Comparison of ENCODE assay signal across 20 mouse cellular contexts in the genomic region with DNA sequence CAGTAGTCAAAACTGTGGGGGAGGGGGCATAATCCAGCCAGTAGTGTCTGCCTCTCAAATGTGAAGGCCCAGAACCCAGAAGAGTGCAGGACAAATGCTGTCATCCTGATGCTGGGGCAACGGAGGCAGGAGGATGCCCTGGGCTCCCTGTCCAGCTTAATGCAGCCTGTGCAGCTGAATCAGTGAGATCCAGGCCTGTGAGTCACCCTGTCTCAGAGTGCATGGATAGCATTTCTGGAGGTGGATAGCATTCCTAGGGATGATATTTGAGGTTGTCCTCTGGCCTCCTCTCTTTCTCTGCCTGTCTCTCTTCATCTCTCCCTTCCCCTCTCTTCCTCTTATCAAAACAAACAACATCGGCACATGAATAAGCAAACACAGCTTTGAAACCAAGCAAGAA.
DNase-seq lines count a peak whose midpoint lies in the region; ATAC-seq and TF ChIP-seq lines count a peak whose summit lies in the region.
"Had no signal": no experiment of that assay in that cellular context is flagged by ENCODE, and none has a peak within 500 bp of the region (broad histone marks: within the 10 kb centered on the region; RNA-seq: fewer than 3 reads in every experiment).

No protein-coding gene starts in this region.

- ATAC-seq in forebrain, embryonic 12.5 days (ENCODE audit: low FRiP score) = no peak
- ATAC-seq in forebrain, embryonic 16.5 days = no peak
- no peak for ATAC-seq in monocyte, adult 5-6 weeks (replicated peaks; ENCODE audit: insufficient number of reproducible peaks, low FRiP score, low TSS enrichment, poor library complexity, severe bottlenecking)
- ATAC-seq: hindbrain, postnatal 0 days had no signal

- H3K9ac ChIP-seq in forebrain, embryonic 12.5 days = no peak overlapping the region
- peak overlapping the region; percentile 30; the same call in 1 of the 2 replicates for H3K9ac ChIP-seq in forebrain, embryonic 16.5 days (replicated peaks; ENCODE audit: low read depth, low read length)
- H3K9ac ChIP-seq in heart, adult 2 months (ENCODE audit: low read depth, low read length) = no peak overlapping the region
- H3K9ac ChIP-seq: embryonic facial prominence, embryonic 15.5 days; heart, embryonic 12.5 days; hindbrain, embryonic 13.5 days had no signal

- no peak for TF ChIP-seq CTCF in kidney, adult 2 months (conservative IDR thresholded peaks at IDR 0.05; ENCODE audit: insufficient read depth, insufficient read length, low read depth, low read length)
- no peak for TF ChIP-seq CTCF in heart, adult 2 months (IDR thresholded peaks at IDR 0.05)

- DNase-seq in testis, postnatal 10 days (ENCODE audit: low spot score) = peak; percentile 17
- no peak for DNase-seq in testis, postnatal 14 days (ENCODE audit: low spot score)
- DNase-seq in NIH3T3 (ENCODE audit: low read depth) = peak; percentile 57
- no peak for DNase-seq in kidney, adult 2 months
- no peak for DNase-seq in heart, adult 2 months
- DNase-seq: adrenal gland, postnatal 10 days; cerebellum, adult 11 months; cerebellum, adult 8-10 months; cerebellum, postnatal 14 days; embryo, embryonic 11 days; gastrocnemius, postnatal 36 days; heart, adult 18-20 months; kidney, adult 11 months had no signal

- H3K4me2 ChIP-seq in forebrain, embryonic 12.5 days = peak overlapping the region; percentile 6; the same call in 1 of the 2 replicates
- H3K4me2 ChIP-seq in forebrain, embryonic 16.5 days (ENCODE audit: low read length) = peak overlapping the region; percentile 25
- H3K4me2 ChIP-seq: embryonic facial prominence, embryonic 15.5 days; heart, embryonic 12.5 days; hindbrain, embryonic 13.5 days had no signal

- no peaks in the 10 kb centered on the region for H3K36me3 ChIP-seq in forebrain, embryonic 12.5 days (replicated peaks)
- H3K36me3 ChIP-seq in forebrain, embryonic 16.5 days (ENCODE audit: control insufficient read depth, insufficient read depth) = no peaks in the 10 kb centered on the region
- no peaks in the 10 kb centered on the region for H3K36me3 ChIP-seq in kidney, adult 2 months (ENCODE audit: control insufficient read depth, insufficient read depth, low read length)
- H3K36me3 ChIP-seq in heart, adult 2 months (ENCODE audit: control insufficient read depth, insufficient read depth, low read length) = no peaks in the 10 kb centered on the region
- H3K36me3 ChIP-seq: embryonic facial prominence, embryonic 15.5 days; heart, embryonic 12.5 days; hindbrain, embryonic 13.5 days had no signal

- no peaks in the 10 kb centered on the region for H3K79me2 ChIP-seq in heart, adult 2 months (replicated peaks; ENCODE audit: control insufficient read depth, insufficient read depth, low read length)

- peak overlapping the region; percentile 81 for H3K27ac ChIP-seq in forebrain, embryonic 12.5 days
- peak overlapping the region; percentile 80 for H3K27ac ChIP-seq in forebrain, embryonic 16.5 days (ENCODE audit: low read length)
- H3K27ac ChIP-seq in kidney, adult 2 months (ENCODE audit: insufficient read depth, low read depth, low read length) = no peak overlapping the region
- H3K27ac ChIP-seq in heart, adult 2 months = no peak overlapping the region
- H3K27ac ChIP-seq: embryonic facial prominence, embryonic 15.5 days; hindbrain, embryonic 13.5 days; hindbrain, postnatal 0 days had no signal

- 54% methylated on average over 2 of the region's 2 CpGs for WGBS in forebrain, embryonic 12.5 days
- 55% methylated on average over 2 of the region's 2 CpGs for WGBS in forebrain, embryonic 16.5 days
- WGBS in kidney, adult 2 months = 81% methylated on average over 2 of the region's 2 CpGs
- 68% methylated on average over 2 of the region's 2 CpGs for WGBS in heart, adult 2 months

- H3K27me3 ChIP-seq in forebrain, embryonic 12.5 days = 0 out of 2 replicates have a peak, but pooled peaks cover 13% of the 10 kb centered on the region
- no peaks in the 10 kb centered on the region for H3K27me3 ChIP-seq in forebrain, embryonic 16.5 days (replicated peaks; ENCODE audit: control insufficient read depth, insufficient read depth, low read length)
- H3K27me3 ChIP-seq in kidney, adult 2 months (replicated peaks; ENCODE audit: control insufficient read depth, insufficient read depth, low read length) = no peaks in the 10 kb centered on the region
- peaks cover 5% of the 10 kb centered on the region; the same call in 1 of the 2 replicates for H3K27me3 ChIP-seq in heart, adult 2 months (ENCODE audit: control insufficient read depth, insufficient read depth, low read length)

- peaks cover 32% of the 10 kb centered on the region for H3K4me1 ChIP-seq in forebrain, embryonic 12.5 days
- peaks cover 34% of the 10 kb centered on the region for H3K4me1 ChIP-seq in forebrain, embryonic 16.5 days (replicated peaks; ENCODE audit: control insufficient read depth, insufficient read depth, low read length)
- no peaks in the 10 kb centered on the region for H3K4me1 ChIP-seq in kidney, adult 2 months (ENCODE audit: control insufficient read depth, insufficient read depth, low read length)
- H3K4me1 ChIP-seq in heart, adult 2 months (ENCODE audit: control insufficient read depth, insufficient read depth, low read length) = no peaks in the 10 kb centered on the region; the same call in 1 of the 2 replicates

- H3K4me3 ChIP-seq in forebrain, embryonic 12.5 days (replicated peaks) = no peak overlapping the region
- H3K4me3 ChIP-seq in forebrain, embryonic 16.5 days (replicated peaks; ENCODE audit: low read length) = peak overlapping the region; percentile 4; the same call in 1 of the 2 replicates
- no peak overlapping the region for H3K4me3 ChIP-seq in kidney, adult 2 months (ENCODE audit: insufficient read depth, low read depth, low read length)
- H3K4me3 ChIP-seq in heart, adult 2 months = no peak overlapping the region
- H3K4me3 ChIP-seq: embryonic facial prominence, embryonic 15.5 days; heart, embryonic 12.5 days; hindbrain, embryonic 13.5 days had no signal

- no peak for TF ChIP-seq POLR2A in kidney, adult 2 months (IDR thresholded peaks at IDR 0.05; ENCODE audit: low read depth, low read length)
- TF ChIP-seq POLR2A in heart, adult 2 months (IDR thresholded peaks at IDR 0.05; ENCODE audit: insufficient read depth, low read depth, low read length) = no peak

- peaks cover 3% of the 10 kb centered on the region; the same call in 1 of the 2 replicates for H3K9me3 ChIP-seq in forebrain, embryonic 12.5 days
- H3K9me3 ChIP-seq in forebrain, embryonic 16.5 days (ENCODE audit: control insufficient read depth, low read length) = no peaks in the 10 kb centered on the region
- H3K9me3 ChIP-seq: embryonic facial prominence, embryonic 15.5 days had no signal

- no peak for TF ChIP-seq EP300 in heart, adult 2 months (IDR thresholded peaks at IDR 0.05; ENCODE audit: insufficient read depth, low read depth, low read length)

- intact Hi-C loops in heart, adult 2 months (cut with DNase I) = no loop called here

Comparison
In these comparisons a context has a peak if more than half of its experiments do, and no peak if none do; other contexts are left out.
1. DNase-seq: peak in testis, postnatal 10 days (single experiment) and NIH3T3 (single experiment); none in testis, postnatal 14 days (single experiment), kidney, adult 2 months (single experiment) and heart, adult 2 months (0 of 2).
2. H3K27ac ChIP-seq: peak in forebrain, embryonic 12.5 days (single experiment) and forebrain, embryonic 16.5 days (single experiment); none in kidney, adult 2 months (single experiment) and heart, adult 2 months (single experiment).